Mouse (Mus musculus) left cerebral cortex, postnatal 4 days (tissue): ENCODE results near the gene Map2k4. TPM values are rescaled to one million over a fixed set of nuclear protein-coding genes. Genes with fewer than 3 reads are reported as not detected.

Experiments
- DNase-seq: peaks from one replicate; pipeline ENCODE4 v3.0.0-alpha.2; 2022
- intact Hi-C: fragments of 180-260 bp; cut with DNase I; formaldehyde crosslinking; loops from one replicate; pipeline ENCODE4 v1.15.1; 2025
- total RNA-seq, 2 experiments: library from RNA; stranded (reverse); gene quantifications; 2 replicates each; pipeline ENCODE4 v1.2.3; 2021

Map2k4 gene
- total RNA-seq, 2 experiments from 2014 or later = 147 to 159 TPM

- intact Hi-C loops = no loop called here
- DNase-seq = no peak
Observed at GRCm38 (mm10) chr11:65721615-65722014, 66.5 kb downstream of the Map2k4 start.

GRCm38 (mm10) chr11:65719960-65720359 is 68.1 kb downstream of the Map2k4 start:
- DNase-seq = no peak
- intact Hi-C loops = no loop called here

GRCm38 (mm10) chr11:65713830-65714229 is 74.3 kb downstream of the Map2k4 start:
- intact Hi-C loops = no loop called here
- no peak for DNase-seq

GRCm38 (mm10) chr11:65712754-65713306 is 75.3 kb downstream of the Map2k4 start:
- intact Hi-C loops = no loop called here
- no peak for DNase-seq

- intact Hi-C loops = no loop called here
- DNase-seq = no peak
Observed at GRCm38 (mm10) chr11:65706784-65707183, 81.3 kb downstream of the Map2k4 start.

- DNase-seq = no peak
- intact Hi-C loops = no loop called here
Observed at GRCm38 (mm10) chr11:65706176-65706575, 81.9 kb downstream of the Map2k4 start.

GRCm38 (mm10) chr11:65704861-65705260 is 83.2 kb downstream of the Map2k4 start:
- intact Hi-C loops = no loop called here

GRCm38 (mm10) chr11:65678824-65679402 is 109.2 kb downstream of the Map2k4 start:
- DNase-seq = peak; percentile 11
- intact Hi-C loops = loop anchor here (5.0 kb wide), 2 partner anchors 412 to 482 kb away; partner anchors contain the start of gene Myocd

More at GRCm38 (mm10) chr11:65704861-65705260, 83.2 kb downstream of the Map2k4 start:
- no peak for DNase-seq

- DNase-seq = no peak
- intact Hi-C loops = no loop called here
Observed at GRCm38 (mm10) chr11:65667348-65667969, 120.6 kb downstream of the Map2k4 start.

- intact Hi-C loops = no loop called here
- DNase-seq = no peak
Observed at GRCm38 (mm10) chr11:65664903-65665302, 123.2 kb downstream of the Map2k4 start.

- no peak for DNase-seq
- intact Hi-C loops = no loop called here
Observed at GRCm38 (mm10) chr11:65661790-65662522, 126.1 kb downstream of the Map2k4 start.

- DNase-seq = no peak
- intact Hi-C loops = no loop called here
Observed at GRCm38 (mm10) chr11:65653932-65654331, 134.2 kb downstream of the Map2k4 start.

- intact Hi-C loops = no loop called here
- no peak for DNase-seq
Observed at GRCm38 (mm10) chr11:65651426-65651825, 136.7 kb downstream of the Map2k4 start.

GRCm38 (mm10) chr11:65649956-65650715 is 138.0 kb downstream of the Map2k4 start:
- DNase-seq = no peak
- intact Hi-C loops = no loop called here

- intact Hi-C loops = no loop called here
- no peak for DNase-seq
Observed at GRCm38 (mm10) chr11:65649469-65649868, 138.6 kb downstream of the Map2k4 start.

GRCm38 (mm10) chr11:65646314-65646713 is 141.8 kb downstream of the Map2k4 start:
- intact Hi-C loops = no loop called here
- no peak for DNase-seq

GRCm38 (mm10) chr11:65644539-65644938 is 143.6 kb downstream of the Map2k4 start:
- intact Hi-C loops = no loop called here
- DNase-seq = no peak

GRCm38 (mm10) chr11:65640261-65640660 is 147.8 kb downstream of the Map2k4 start:
- intact Hi-C loops = no loop called here
- DNase-seq = peak; percentile 10
